Mouse (Mus musculus) spleen, embryonic (tissue): ENCODE measurements around the gene Acat3.
"Not testable (repeated sequence)": the region's sequence is repeated elsewhere in the genome, so short reads cannot be mapped to it uniquely, and the experiment has no call there.

Experiments used
- CTCF ChIA-PET: fragments of 350-600 bp; sonication (Branson Sonifier 250); formaldehyde crosslinking; loops from one replicate; lab custom pipeline; 2022; lab: Charles Lee

Acat3 gene

DNA sequence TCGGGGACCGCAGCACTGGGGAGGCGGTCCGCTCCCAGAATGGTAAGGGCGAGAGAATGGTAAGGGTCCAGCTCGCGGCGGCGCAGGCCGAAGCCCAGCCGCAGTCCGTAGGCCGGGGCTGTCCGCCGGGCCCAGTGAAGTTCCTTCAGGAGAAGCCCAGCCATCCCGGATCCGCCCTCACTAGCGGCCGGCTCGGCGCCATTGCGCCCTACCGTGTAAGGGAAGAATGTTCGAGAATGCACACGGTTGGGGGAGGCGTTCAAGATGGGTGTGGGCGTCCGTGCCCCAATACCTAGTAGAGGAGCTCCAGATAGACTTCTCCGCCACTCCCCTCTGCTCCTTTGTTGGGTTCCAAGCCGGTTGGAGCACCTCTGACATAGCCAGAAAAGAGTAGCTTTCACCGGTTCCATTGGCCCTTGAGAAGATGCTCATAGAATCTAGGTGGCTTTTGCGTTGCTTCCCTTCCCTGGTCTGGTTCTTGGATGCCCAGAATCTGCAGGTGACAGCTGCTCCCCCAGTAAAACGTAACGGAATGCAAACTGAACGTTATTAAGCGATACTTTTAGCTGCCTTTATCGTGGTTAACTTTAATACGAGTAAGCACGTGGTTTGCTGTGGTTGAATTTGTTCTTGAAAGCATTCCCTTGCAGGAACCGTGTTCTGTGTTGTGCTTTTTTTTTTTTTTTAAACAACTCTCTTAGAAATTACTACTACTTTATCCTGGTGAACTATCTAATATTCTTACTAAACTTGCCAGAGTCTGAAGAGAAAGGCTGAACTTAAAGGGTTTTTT, 23.6 kb downstream of the Acat3 start:
- CTCF ChIA-PET = interaction anchor here (1.4 kb wide), 1 partner anchor 9 kb away, joined by 3 read pairs; no protein-coding TSS in a partner anchor

DNA sequence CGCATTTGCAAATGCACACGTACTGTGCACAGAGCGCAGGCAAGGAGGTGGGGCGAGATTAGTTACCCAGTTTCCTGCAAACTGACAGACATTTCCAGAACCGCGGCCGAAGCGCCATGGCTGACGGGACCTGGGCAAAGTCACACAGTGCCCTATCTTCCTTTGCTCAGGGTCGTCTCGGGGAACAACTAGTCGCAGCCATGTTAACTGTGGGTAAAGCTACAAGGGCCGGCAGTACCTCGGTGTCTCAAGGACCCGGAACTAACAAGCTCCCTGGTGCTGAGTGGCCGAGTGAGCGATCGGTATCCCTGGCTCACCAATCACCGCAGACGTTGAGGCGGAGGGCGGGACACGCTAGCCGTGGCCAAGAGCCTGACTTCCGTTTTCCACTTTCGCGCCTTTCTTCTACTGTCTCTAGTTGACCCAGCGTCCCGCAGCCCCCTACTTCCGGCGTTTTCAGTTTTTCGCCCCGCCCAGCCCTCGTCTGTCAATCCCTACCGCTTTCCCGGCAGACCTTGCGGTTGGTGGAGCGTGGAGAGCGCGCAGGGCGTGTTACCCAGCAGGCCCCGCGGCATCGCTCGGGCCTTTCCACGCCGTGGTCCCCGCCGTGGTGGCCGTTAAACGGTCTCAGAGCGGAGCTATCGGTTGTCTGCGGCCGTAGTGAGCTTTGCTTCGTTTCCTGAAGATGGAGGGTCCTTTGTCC, 24.4 kb downstream of the Acat3 start, which contains the start of gene Mrpl18:
TSS of gene Mrpl18 (minus strand) at position 465 of the 703 bp plus-strand sequence.
- CTCF ChIA-PET = interaction anchor here (1.4 kb wide), 1 partner anchor 9 kb away, joined by 3 read pairs; no protein-coding TSS in a partner anchor

DNA sequence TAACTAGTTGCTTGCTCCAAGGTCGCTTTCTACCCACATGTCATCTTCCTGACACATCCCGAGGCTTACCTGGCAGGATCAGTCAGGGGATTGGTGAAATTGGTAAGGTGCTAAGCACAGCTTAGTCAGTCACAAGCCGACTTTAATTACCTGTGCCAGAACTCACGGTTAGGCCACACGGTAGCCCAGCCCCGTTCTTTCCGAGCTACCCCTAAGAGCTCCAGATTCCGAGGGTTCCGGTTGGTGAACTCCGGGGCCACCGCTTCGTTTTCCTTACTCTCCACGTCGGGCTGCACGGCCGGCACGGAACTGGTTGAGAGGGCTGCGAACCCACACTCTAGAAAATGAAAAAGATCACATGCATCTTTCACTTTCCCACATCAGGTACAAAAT, 24.9 kb downstream of the Acat3 start, which contains the start of gene Tcp1:
TSS of gene Tcp1 (plus strand) at position 214 of the 393 bp plus-strand sequence.
- CTCF ChIA-PET = interaction anchor here (1.4 kb wide), 1 partner anchor 10 kb away, joined by 3 read pairs; no protein-coding TSS in a partner anchor

DNA sequence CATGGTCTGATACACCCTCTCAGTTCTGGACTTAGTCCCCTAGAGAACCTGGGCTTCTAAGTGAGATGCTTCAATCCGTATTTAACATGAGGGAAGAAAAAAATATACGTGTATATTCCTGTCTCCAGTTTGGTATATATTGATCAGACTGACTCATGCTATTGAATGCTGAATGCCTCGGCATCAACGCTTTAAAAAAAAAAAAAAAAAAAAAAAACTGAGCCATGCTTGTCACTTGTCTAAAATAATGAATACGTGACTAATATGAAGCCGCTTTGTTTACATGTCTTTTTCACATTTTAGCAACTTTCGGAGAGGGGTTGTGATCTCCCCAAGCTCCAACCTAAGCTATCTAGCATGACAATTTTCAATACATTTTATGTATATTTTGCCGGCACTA, 30.0 kb downstream of the Acat3 start:
- CTCF ChIA-PET = no interaction called here

DNA sequence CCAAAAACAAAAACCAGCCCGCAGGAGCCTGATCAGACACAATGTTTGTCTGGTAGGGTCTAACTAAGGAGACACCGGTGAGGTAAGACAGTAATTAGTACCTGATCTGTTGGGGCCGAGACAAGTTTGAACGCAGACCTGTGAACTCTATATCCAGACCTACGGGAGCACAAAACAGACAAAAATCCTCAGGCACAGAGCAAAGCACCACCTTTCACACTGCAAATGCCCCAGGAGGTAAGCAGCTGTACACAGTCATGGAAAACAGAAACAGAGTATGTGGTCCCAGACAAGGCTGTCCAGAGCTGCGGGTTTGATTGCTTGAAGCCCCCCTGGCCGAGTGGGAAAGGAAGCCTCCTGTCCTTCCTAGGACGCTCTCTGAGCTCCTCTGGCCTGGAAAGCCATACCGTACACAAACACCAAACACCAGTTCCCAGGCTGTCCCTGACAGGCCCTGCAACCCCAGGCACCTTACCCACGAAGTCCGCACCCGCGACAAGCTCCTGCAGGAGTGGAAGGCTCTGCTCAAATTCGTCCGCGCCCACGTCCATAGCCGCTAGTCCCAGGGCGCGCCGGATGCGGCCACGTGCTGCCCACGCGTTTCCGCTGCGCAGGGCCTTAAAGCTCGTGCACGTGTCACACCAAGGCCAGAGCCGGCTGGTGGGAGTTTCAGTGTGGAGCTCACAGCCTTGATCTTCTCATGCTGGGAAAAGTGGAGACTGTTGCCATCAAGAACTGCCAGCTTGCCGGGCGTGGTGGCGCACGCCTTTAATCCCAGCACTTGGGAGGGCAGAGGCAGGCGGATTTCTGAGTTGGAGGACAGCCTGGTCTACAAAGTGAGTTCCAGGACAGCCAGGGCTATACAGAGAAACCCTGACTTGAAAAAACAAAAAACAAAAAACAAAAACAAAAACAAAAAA, 30.8 kb downstream of the Acat3 start, which contains the start of gene Pnldc1:
TSS of gene Pnldc1 (minus strand) at position 870 of the 920 bp plus-strand sequence.
- CTCF ChIA-PET = interaction anchor here (0.6 kb wide), 1 partner anchor 61 kb away, joined by 3 read pairs; no protein-coding TSS in a partner anchor

DNA sequence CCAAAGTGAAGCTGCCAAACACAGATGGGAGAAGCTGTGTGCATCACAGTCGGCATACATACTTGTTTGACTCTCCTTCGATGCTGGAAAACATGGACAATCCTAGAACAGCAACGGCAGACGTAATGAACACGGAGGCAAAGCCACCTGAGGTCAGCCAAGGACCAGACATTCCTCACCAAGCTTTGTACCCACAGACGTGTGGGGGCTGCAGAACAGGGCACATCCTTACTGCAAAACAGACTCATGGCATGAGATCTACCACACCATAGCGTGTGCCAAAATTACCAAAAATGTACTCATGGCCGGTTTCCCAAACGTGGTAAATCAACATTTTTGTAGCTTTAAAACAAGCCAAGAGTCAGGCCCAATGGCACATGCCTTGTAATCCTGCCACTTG, 34.0 kb downstream of the Acat3 start:
- CTCF ChIA-PET = interaction anchor here (0.7 kb wide), 1 partner anchor 57 kb away, joined by 3 read pairs; no protein-coding TSS in a partner anchor

DNA sequence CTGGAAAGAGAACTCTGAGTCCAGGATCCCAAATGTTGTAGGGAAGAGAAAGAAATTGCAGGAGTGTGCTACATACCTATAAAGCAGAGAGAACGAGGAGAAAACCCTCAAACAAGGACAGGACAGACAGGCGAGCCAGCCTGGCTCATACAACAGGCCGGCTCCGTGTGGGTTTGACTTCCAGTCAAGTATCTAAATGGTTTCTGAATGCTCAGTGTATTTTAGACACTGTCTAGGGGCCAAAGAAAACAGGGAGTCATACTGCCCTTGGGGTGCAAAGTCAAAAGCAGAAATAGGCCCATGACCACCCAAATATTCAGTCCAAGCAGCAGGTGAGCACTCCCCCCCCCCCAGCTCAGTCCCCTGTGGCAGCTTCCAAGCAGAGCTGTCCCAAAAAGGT, 34.6 kb downstream of the Acat3 start:
- CTCF ChIA-PET = no interaction called here

DNA sequence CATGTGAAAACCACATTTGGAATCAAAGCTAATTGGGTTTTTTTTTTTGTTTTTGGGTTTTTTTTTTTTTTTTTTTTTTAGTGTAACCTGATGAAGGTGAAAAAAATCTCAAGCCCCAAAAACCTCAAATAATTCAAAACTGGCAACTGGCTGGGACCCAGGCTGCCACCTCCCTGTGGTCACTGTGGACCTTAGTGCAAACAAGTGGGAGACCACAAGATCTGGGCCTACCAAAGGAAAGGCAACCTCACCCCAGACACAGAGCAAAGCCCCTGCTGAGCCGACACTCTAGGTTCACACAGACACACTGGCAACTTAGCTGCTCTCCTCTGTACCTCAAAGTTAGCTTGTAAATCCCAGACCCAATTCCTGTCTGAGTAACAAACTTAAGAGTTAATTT, 36.1 kb downstream of the Acat3 start:
- CTCF ChIA-PET = no interaction called here

DNA sequence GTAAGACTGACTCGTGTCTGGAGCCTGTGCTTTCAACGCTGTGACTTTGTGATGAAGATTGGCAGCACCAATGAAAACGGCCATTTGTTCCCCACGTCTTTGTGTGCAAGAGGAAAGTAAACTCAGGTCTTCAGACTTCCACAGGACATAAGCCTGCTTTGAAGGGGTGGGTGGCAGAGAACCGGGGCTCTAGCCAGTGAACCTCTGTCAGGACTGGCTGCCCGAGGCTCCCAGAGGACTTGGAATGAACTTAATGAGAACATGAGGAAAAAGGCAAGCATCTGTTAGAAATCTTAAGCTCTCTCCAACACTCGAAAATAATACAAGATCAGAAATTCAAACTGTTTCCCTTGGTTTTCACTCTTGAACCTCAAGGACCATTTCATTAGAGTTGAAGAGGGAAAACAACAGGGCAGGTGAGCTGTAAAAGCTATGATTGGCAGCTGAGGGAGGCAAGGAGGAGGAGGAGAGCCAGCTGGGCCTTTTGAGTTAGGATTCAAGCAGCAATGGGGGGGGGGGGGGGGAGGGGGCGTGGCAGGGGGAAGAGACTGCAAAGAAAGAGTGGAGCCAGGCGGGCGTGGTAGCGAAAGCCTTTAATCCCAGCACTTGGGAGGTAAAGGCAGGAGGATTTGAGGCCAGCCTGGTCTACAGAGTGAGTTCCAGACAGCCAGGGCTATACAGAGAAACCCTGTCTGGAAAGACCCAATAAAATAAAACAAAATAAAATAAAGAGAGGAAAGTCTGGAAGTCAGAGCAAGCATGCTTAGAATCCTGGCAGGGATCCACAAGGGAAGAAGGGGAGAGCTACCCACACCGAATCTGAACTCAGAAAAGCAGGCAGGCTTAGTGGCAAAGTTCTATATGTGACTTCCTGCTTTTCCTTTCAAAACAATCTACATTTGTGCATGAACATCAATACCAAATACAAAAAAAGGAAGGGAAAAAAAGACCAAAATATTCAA, 36.7 kb downstream of the Acat3 start:
- CTCF ChIA-PET = no interaction called here

DNA sequence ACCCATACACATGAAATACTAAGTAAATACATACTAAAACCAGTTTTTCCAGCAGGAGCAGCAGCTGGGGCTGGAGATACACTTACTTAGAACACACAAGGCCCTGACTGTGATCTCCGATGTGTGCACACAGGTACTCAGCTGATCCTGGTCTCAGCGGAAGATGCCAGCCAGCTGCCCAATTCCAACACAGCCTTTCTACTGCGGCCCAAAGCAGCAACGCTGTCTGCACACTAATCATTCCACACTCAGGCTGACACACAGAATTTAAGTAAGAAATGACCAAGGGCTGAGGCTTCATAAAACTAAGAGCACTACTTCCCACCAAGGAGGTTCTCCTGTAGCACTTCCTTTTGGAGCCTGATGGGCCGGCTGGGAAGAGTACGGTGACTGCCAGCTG, 38.1 kb downstream of the Acat3 start:
- CTCF ChIA-PET = no interaction called here

DNA sequence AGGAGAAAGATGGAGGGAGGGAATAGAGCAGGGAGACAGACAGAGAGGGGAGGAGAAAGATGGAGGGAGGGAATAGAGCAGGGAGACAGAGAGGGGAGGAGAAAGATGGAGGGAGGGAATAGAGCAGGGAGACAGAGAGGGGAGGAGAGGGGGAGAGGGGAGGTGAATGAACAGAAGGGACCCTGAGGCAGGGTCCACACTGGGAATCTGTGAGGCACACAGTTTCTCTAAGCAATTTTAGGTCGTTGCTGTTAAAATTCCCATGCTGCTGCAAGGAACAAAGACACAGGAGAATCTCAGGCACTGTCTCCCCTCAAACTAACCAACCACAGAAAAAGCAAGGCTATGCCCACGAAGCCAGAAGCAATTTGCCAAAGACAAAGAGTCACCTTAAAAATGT, 41.8 kb downstream of the Acat3 start:
- CTCF ChIA-PET = not testable (repeated sequence)

DNA sequence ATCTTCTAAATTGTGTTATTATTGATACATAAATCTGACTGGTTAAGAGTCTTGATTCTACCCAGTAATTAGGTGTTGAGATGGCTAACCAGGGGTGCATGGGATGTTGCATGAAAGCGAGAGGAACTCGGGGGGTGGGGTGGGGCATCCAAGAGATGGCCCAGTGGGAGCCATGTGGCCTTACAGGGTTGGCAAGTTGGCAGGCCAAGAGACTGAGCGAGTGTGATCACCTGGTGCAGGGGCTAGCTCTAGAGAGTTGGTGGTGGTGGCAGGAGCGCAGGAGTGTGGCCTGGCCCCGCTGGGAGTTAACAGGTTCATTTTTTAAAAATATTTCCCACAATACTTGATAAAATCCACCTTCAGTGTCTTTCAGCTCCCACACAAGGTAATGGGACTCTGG, 42.7 kb downstream of the Acat3 start:
- CTCF ChIA-PET = no interaction called here

DNA sequence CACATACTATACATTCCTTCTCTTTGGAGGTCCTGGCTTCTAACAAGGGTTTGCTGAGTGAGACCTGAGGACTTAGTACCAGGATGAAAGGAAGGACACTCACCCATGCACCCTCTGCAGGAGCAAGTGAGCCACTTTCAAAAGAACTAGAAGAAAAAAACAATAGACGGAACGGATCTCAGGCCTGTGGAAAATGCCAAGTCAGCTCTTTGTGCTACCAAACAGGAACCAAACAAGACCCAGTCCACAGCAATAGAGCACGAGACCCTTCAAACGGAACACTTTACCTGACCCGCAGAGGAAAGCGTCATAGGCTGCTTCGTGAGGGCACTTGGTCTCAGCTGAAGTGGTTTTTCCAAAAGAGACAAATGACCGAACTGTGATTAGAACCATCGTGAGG, 48.4 kb downstream of the Acat3 start:
- CTCF ChIA-PET = no interaction called here

DNA sequence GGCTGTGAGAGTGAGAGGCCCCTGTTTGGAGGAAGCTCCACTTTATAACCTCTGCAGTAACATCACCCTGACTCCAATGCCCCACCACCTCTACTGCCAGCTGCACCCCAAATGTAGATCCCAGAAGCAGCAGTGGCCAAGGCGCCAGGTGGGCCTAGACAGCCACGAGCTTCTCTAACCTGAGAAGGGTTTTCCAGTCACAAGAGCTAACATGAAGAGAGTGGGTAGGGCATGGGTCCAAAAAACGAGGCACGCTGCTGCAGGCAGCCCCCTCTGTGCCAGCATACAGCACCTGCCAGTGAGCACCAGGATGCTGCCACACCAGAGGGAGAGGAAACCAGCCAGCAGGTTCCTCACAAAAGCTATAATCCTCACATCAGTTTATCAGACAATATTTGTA, 49.3 kb downstream of the Acat3 start:
- CTCF ChIA-PET = no interaction called here

DNA sequence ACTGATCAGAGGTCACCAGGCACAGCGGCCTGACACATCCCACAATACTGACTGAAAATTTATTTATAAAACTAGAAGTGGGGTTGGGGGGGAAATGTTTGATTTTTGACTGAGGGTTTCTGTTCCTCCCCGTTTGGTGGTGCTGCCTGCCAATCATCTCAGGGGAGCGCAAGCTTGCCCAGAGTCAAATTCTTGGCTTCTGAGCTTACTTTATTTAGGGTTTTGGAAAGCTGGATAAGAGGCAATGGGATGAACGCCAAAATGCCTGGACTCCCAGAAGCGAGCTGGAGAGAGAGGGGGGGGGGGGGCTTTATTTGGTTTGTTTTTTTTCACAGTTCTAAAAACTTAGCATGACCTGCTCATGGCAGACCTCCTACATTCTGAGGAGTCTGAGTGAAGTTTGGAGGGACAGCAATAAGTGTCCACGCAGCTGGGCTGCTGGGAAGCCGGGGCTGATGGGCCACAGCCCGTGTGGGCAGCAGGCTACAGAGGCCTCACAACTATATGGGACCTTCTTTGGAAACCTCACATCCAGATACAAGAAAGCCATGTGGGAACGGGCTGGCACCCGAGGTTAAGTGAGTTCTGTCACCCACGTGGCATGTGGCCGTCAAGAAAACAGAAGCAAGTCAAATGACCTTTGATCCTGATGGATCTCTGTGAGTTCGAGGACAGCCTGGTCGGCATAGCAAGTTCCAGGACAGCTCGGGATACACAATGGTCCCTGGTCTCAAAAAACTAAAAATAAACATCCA, 53.2 kb downstream of the Acat3 start:
- CTCF ChIA-PET = no interaction called here

DNA sequence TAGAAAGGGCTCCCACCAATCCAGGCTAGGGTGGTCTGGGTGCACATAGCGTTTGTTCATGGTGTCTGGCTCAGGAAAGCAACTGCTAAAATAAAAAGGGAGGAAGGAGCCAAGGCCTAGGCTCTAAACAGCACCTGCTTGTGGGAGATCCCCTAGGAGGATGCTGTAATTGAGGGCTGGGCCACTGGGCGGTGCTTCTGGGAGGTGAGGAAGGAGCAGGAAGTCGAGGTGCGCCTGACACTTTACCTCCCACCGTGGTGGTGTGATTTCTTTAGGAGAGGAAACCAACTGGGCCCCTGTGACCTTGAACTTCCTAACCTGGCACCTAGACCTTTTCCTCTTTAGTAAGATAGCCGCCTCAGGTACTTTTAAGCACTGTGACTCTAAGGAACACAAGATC, 53.8 kb downstream of the Acat3 start:
- CTCF ChIA-PET = no interaction called here

DNA sequence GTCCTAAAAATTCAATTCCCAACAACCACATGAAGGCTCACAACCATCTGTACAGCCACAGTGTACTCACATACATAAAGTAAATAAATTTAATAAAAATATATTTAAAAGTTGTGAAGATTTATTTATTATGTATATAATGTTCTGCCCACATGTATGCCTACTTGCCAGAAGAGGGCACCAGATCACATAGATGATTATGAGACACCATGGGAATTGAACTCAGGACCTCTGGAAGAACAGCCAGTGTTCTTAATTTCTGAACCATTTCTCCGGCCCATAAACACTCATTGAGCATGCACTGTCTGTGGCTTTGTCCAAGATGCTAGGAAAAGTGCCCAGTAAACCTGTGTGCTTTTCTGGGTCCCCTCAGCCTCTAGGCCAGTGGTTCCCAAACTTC, 59.2 kb downstream of the Acat3 start:
- CTCF ChIA-PET = no interaction called here

DNA sequence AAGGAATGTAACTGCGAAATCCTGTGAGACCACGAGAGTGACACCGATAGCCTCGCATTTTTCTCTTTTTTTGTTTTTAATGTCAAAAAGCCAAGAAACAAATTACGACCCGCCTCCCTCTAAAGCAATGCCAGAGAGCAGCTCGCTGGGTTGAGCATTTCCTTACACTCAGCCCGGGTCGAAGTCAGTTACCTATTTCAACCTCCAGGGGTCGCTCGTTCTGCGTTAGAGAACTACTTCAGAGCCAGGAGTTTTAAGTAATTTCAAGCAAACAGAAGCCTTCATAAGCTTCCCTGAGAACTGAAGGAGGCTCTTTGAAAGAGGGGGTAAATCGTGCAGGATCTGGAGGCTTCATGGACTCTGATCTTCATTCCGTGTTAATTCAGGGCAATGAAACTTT, 60.2 kb downstream of the Acat3 start:
- CTCF ChIA-PET = no interaction called here

DNA sequence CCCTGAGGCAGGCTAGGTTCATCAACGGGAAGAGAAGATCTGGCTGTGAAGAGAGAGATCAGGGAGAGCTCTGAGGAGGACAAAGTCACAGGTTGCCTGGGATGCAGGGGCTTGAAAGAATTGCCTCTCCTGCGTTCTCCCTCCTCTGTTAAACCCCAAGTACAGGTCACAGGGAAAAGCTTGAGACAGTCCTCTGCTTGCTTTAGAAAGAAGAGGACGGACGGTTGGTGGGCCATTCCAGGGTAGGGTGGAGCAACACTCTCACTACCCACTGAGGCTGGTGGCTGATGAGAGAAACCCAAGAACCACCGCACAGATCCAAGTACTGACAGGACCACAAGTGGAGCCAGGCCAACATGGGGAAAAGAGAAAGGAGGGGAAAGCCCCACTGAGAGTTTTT, 64.7 kb downstream of the Acat3 start, which contains the start of gene Mrgprh:
TSS of gene Mrgprh (plus strand) at position 301 of the 400 bp plus-strand sequence.
- CTCF ChIA-PET = no interaction called here
